Mouse (Mus musculus) CH12.LX (cell line): ENCODE measurements around the gene Ndufa8. TPM values are rescaled to one million over a fixed set of nuclear protein-coding genes. Genes with fewer than 3 reads are reported as not detected.

Experiments
- DNase-seq: peaks from one replicate; pipeline ENCODE4 v3.0.0-alpha.2; 2013; ENCODE audit errors: extremely low read depth
- H3K27ac ChIP-seq: 2 replicates; pipeline ENCODE4 v1.5.1; 2012; ENCODE audit warnings: low read depth, mild to moderate bottlenecking, control low read depth, moderate library complexity; ENCODE audit not compliant: insufficient read depth
- H3K27me3 ChIP-seq: replicated peaks from 2 replicates; pipeline ENCODE3; 2012; ENCODE audit warnings: inconsistent platforms
- H3K36me3 ChIP-seq, 2 experiments: replicated peaks in 1 of 2; 2 replicates each; pipeline versions ENCODE3 to v1.6.1; 2012; ENCODE audit warnings: inconsistent platforms in 1 of 2, low read length in 1 of 2, mild to moderate bottlenecking in 1 of 2, mixed read lengths in 1 of 2, moderate library complexity in 1 of 2; ENCODE audit not compliant: control insufficient read depth in 1 of 2, insufficient read depth in 1 of 2
- H3K4me1 ChIP-seq, 2 experiments: 2 replicates each; pipeline ENCODE4 v1.6.1; 2012; ENCODE audit warnings: inconsistent platforms in 1 of 2, moderate library complexity in 1 of 2; ENCODE audit not compliant: insufficient read depth in 2 of 2, control insufficient read depth in 1 of 2
- H3K4me2 ChIP-seq: 2 replicates; pipeline ENCODE4 v1.6.1; 2012; ENCODE audit warnings: low read depth, mild to moderate bottlenecking, control low read depth; ENCODE audit not compliant: poor library complexity, insufficient read depth, severe bottlenecking
- H3K4me3 ChIP-seq, 3 experiments: fragments of 150-350 bp in 1 of 3; sonication (generic) in 1 of 3; replicated peaks in 1 of 3; 2 replicates each; pipeline versions ENCODE3 to v1.5.1; 2011 to 2012; ENCODE audit warnings: low read depth in 2 of 3, low read length in 2 of 3, mild to moderate bottlenecking in 2 of 3, moderate library complexity in 2 of 3, control low read depth in 1 of 3, improper control_type of control experiment in 1 of 3, inconsistent platforms in 1 of 3, mixed read lengths in 1 of 3; ENCODE audit not compliant: poor library complexity in 1 of 3
- H3K79me2 ChIP-seq: replicated peaks from 2 replicates; pipeline ENCODE4 v1.6.1; 2012; ENCODE audit warnings: mild to moderate bottlenecking, moderate library complexity; ENCODE audit not compliant: control insufficient read depth, poor library complexity, insufficient read depth, severe bottlenecking; ENCODE audit errors: extremely low read depth
- H3K9ac ChIP-seq: 2 replicates; pipeline ENCODE4 v1.6.1; 2012; ENCODE audit warnings: low read depth, mild to moderate bottlenecking, control low read depth, moderate library complexity; ENCODE audit not compliant: insufficient read depth
- H3K9me3 ChIP-seq: replicated peaks from 2 replicates; pipeline ENCODE3; 2012; ENCODE audit warnings: low read length, inconsistent platforms, mixed read lengths
- CHD1 ChIP-seq: IDR thresholded peaks from 2 replicates; pipeline ENCODE4 v1.6.1; 2012; ENCODE audit warnings: low read depth, low read length, improper control_type of control experiment, inconsistent platforms
- CHD2 ChIP-seq: IDR thresholded peaks from 2 replicates; pipeline ENCODE4 v1.6.1; 2011; ENCODE audit warnings: low read length, improper control_type of control experiment
- CTCF ChIP-seq, 2 experiments: IDR thresholded peaks in 1 of 2; conservative IDR thresholded peaks in 1 of 2; 2 replicates each; pipeline ENCODE4 v1.5.1; 2011 to 2012; ENCODE audit warnings: low read depth in 2 of 2, low read length in 2 of 2, improper control_type of control experiment in 1 of 2, inconsistent platforms in 1 of 2, mild to moderate bottlenecking in 1 of 2, moderate library complexity in 1 of 2
- HCFC1 ChIP-seq: IDR thresholded peaks from 2 replicates; pipeline ENCODE4 v1.6.1; 2012; ENCODE audit warnings: low read depth, mild to moderate bottlenecking, inconsistent platforms, low read length, improper control_type of control experiment
- MAFK ChIP-seq: IDR thresholded peaks from 2 replicates; pipeline ENCODE4 v1.6.1; 2011; ENCODE audit warnings: low read length, improper control_type of control experiment; ENCODE audit not compliant: insufficient replicate concordance
- MEF2A ChIP-seq: IDR thresholded peaks from 2 replicates; pipeline ENCODE4 v1.6.1; 2014; ENCODE audit warnings: low read depth, mild to moderate bottlenecking, inconsistent platforms, low read length, improper control_type of control experiment, borderline replicate concordance
- MXI1 ChIP-seq: IDR thresholded peaks from 2 replicates; pipeline ENCODE4 v1.6.1; 2011; ENCODE audit warnings: mild to moderate bottlenecking, low read depth, low read length, improper control_type of control experiment
- MYC ChIP-seq: IDR thresholded peaks from 2 replicates; pipeline ENCODE4 v1.6.1; 2011; ENCODE audit warnings: low read depth, mild to moderate bottlenecking, improper control_type of control experiment, low read length
- NELFE ChIP-seq: IDR thresholded peaks from 2 replicates; pipeline ENCODE4 v1.6.1; 2011; ENCODE audit warnings: low read depth, low read length, improper control_type of control experiment
- NRF1 ChIP-seq: IDR thresholded peaks from 2 replicates; pipeline ENCODE4 v1.6.1; 2014; ENCODE audit warnings: low read depth, mild to moderate bottlenecking, inconsistent platforms, low read length, improper control_type of control experiment, moderate library complexity
- RAD21 ChIP-seq: IDR thresholded peaks from 2 replicates; pipeline ENCODE4 v1.6.1; 2011; ENCODE audit warnings: low read depth, mild to moderate bottlenecking, low read length, improper control_type of control experiment, moderate library complexity
- RCOR1 ChIP-seq: conservative IDR thresholded peaks from 2 replicates; pipeline ENCODE4 v1.6.1; 2012; ENCODE audit warnings: low read depth, mild to moderate bottlenecking, inconsistent platforms, low read length, improper control_type of control experiment
- SMC3 ChIP-seq: IDR thresholded peaks from 2 replicates; pipeline ENCODE4 v1.6.1; 2011; ENCODE audit warnings: low read depth, low read length, improper control_type of control experiment
- UBTF ChIP-seq: IDR thresholded peaks from 2 replicates; pipeline ENCODE4 v1.6.1; 2012; ENCODE audit warnings: low read depth, mild to moderate bottlenecking, inconsistent platforms, low read length, improper control_type of control experiment, moderate library complexity
- USF1 ChIP-seq: IDR thresholded peaks from 2 replicates; pipeline ENCODE4 v1.6.1; 2014; ENCODE audit warnings: low read depth, mild to moderate bottlenecking, inconsistent platforms, low read length, improper control_type of control experiment
- ZC3H11A ChIP-seq: IDR thresholded peaks from 2 replicates; pipeline ENCODE4 v1.6.1; 2012; ENCODE audit warnings: low read depth, mild to moderate bottlenecking, inconsistent platforms, low read length, improper control_type of control experiment
- ZMIZ1 ChIP-seq: IDR thresholded peaks from 2 replicates; pipeline ENCODE4 v1.6.1; 2012; ENCODE audit warnings: low read depth, mild to moderate bottlenecking, inconsistent platforms, low read length, improper control_type of control experiment
- dilution Hi-C: fragments of 300-500 bp; cut with MboI; formaldehyde crosslinking; loops from 2 replicates; pipeline ENCODE4 v1.14.3; 2020; ENCODE audit warnings: low sequenced_read_pairs; ENCODE audit not compliant: extremely low pct_unique_long_range_greater_than_20kb, extremely low pct_ligation_motif_present
- in situ Hi-C: fragments of 300-500 bp; cut with MboI; formaldehyde crosslinking; loops from 3 replicates; pipeline ENCODE4 v1.14.3; 2019; ENCODE audit warnings: low sequenced_read_pairs, low pct_ligation_motif_present, low pct_unique_long_range_greater_than_20kb, mixed read lengths
- polyA plus RNA-seq: library from polyadenylated mRNA; unstranded; fragments of >175 nt; gene quantifications from 2 replicates; pipeline ENCODE4 v1.2.1, GENCODE M21; 2012; ENCODE audit warnings: low read depth; ENCODE audit not compliant: insufficient read length
- total RNA-seq, 2 experiments: library from RNA; depleted of rRNA; stranded (reverse); fragments of 300-350 nt in 1 of 2; fragments of >200 nt in 1 of 2; gene quantifications; 2 replicates each; pipeline ENCODE4 v1.2.3; 2012 to 2014

Gene Ndufa8
- total and polyA plus RNA-seq, 3 experiments, result 111 to 179 (median 119) TPM

- no peak overlapping the region for H3K4me2 ChIP-seq
- no peaks in the 10 kb centered on the region for H3K9me3 ChIP-seq
- H3K36me3 ChIP-seq, result no peaks in the 10 kb centered on the region
- TF ChIP-seq UBTF (no peak), SMC3 (peak; percentile 61), ZC3H11A (no peak), RAD21 (peak; percentile 65), MYC (no peak), CTCF (conservative IDR thresholded peaks at IDR 0.05 in 1 of 2, IDR thresholded peaks at IDR 0.05 in 1 of 2; ENCODE audit: low read depth in 2 of 2, low read length in 2 of 2) (peak; percentile 79 to 96)
- in situ Hi-C loops (loop anchor here (5.0 to 25.0 kb wide), 3 partner anchors 204 to 1329 kb away; partner anchors contain the start of gene Olfr368), dilution Hi-C loops (no loop called here)
- DNase-seq, result peak; percentile 52
- H3K4me3 ChIP-seq, result no peak overlapping the region
- no peak overlapping the region for H3K27ac ChIP-seq
- no peak overlapping the region for H3K9ac ChIP-seq
- H3K27me3 ChIP-seq, result peaks cover 42% of the 10 kb centered on the region
- H3K79me2 ChIP-seq, result no peaks in the 10 kb centered on the region
- H3K4me1 ChIP-seq, result peaks cover 6% of the 10 kb centered on the region in 2 experiments
These were observed 41.1 kb downstream of the Ndufa8 start for GRCm38 (mm10) chr2:36008071-36008470.

- Histone ChIP-seq H3K4me1 (peaks cover 0 to 10% of the 10 kb centered on the region in 2 experiments; a peak in 2 of 4 replicates), H3K36me3 (no peaks in the 10 kb centered on the region), H3K79me2 (no peaks in the 10 kb centered on the region), H3K27ac (no peak overlapping the region), H3K4me2 (no peak overlapping the region), H3K27me3 (peaks cover 28% of the 10 kb centered on the region), H3K9me3 (peaks cover 4% of the 10 kb centered on the region), H3K4me3 (no peak overlapping the region), H3K9ac (no peak overlapping the region)
- TF ChIP-seq MAFK (no peak), RAD21 (no peak), USF1 (no peak), CHD1 (no peak), RCOR1 (no peak), HCFC1 (no peak), MEF2A (no peak), MXI1 (no peak)
- DNase-seq, result no peak
- in situ Hi-C loops, result loop anchor here (10.0 to 25.0 kb wide), 2 partner anchors 283 to 1335 kb away; partner anchors contain the start of gene Olfr368
- dilution Hi-C loops, result no loop called here
These were observed 47.0 kb downstream of the Ndufa8 start for GRCm38 (mm10) chr2:36002188-36002587.

GRCm38 (mm10) chr2:36000390-36000789 is 48.8 kb downstream of the Ndufa8 start:
- Histone ChIP-seq H3K9ac (no peak overlapping the region), H3K9me3 (peaks cover 4% of the 10 kb centered on the region), H3K36me3 (no peaks in the 10 kb centered on the region), H3K27ac (no peak overlapping the region), H3K4me3 (no peak overlapping the region), H3K27me3 (peaks cover 15% of the 10 kb centered on the region), H3K79me2 (no peaks in the 10 kb centered on the region), H3K4me1 (peaks cover 6 to 21% of the 10 kb centered on the region in 2 experiments), H3K4me2 (no peak overlapping the region)
- in situ Hi-C loops (loop anchor here (10.0 to 25.0 kb wide), 2 partner anchors 284 to 1337 kb away; partner anchors contain the start of gene Olfr368), dilution Hi-C loops (no loop called here)
- no peak for DNase-seq
- TF ChIP-seq RAD21, result no peak
- no peak for TF ChIP-seq NRF1
- TF ChIP-seq CTCF (conservative IDR thresholded peaks at IDR 0.05 in 1 of 2, IDR thresholded peaks at IDR 0.05 in 1 of 2; ENCODE audit: low read depth in 2 of 2, low read length in 2 of 2), result no peak
- TF ChIP-seq NELFE, result no peak
- no peak for TF ChIP-seq USF1
- no peak for TF ChIP-seq ZC3H11A
- TF ChIP-seq ZMIZ1, result no peak
- TF ChIP-seq CHD2, result no peak
- TF ChIP-seq, all 38 proteins: peak for 0
